Mouse (Mus musculus): ENCODE results near the gene Isy1. TPM values are rescaled to one million over a fixed set of nuclear protein-coding genes. Genes with fewer than 3 reads are reported as not detected.
"Not testable (repeated sequence)": the region's sequence is repeated elsewhere in the genome, so short reads cannot be mapped to it uniquely, and the experiment has no call there.

The Isy1 gene
- polyA plus RNA-seq, 1 experiment from 2014 or later = 69.1 TPM

GRCm38 (mm10) chr6:87779174-87780165 is 59.1 kb downstream of the Isy1 start:
- WGBS = 80% methylated on average over 11 of the region's 11 CpGs
- no peak for DNase-seq (ENCODE audit: low spot score)

GRCm38 (mm10) chr6:87778294-87779173 is 60.1 kb downstream of the Isy1 start:
- 86% methylated on average over 11 of the region's 11 CpGs for WGBS
- Histone ChIP-seq H3K4me3 (no peak overlapping the region), H3K36me3 (no peaks in the 10 kb centered on the region), H3K27ac (replicated peaks) (peak overlapping the region; percentile 52; the same call in 1 of the 2 replicates), H3K4me1 (no peaks in the 10 kb centered on the region), H3K9me3 (replicated peaks) (peaks cover 5% of the 10 kb centered on the region; the same call in 1 of the 2 replicates), H3K27me3 (ENCODE audit: low read depth, poor library complexity, severe bottlenecking) (no peaks in the 10 kb centered on the region)
- DNase-seq (ENCODE audit: low spot score) = no peak

More at GRCm38 (mm10) chr6:87779174-87780165, 59.1 kb downstream of the Isy1 start:
- no peaks in the 10 kb centered on the region for H3K4me1 ChIP-seq
- no peak overlapping the region for H3K4me3 ChIP-seq
- H3K9me3 ChIP-seq (replicated peaks) = peaks cover 5% of the 10 kb centered on the region; the same call in 1 of the 2 replicates
- no peak overlapping the region for H3K27ac ChIP-seq (replicated peaks)
- no peaks in the 10 kb centered on the region for H3K27me3 ChIP-seq (ENCODE audit: low read depth, poor library complexity, severe bottlenecking)
- no peaks in the 10 kb centered on the region for H3K36me3 ChIP-seq

GRCm38 (mm10) chr6:87777842-87778241 is 60.8 kb downstream of the Isy1 start, which contains the start of gene Gp9:
TSS of gene Gp9 (plus strand) at chr6:87778072.
- WGBS = 77% methylated on average over 2 of the region's 2 CpGs

GRCm38 (mm10) chr6:87776663-87777062 is 61.9 kb downstream of the Isy1 start:
- no peaks in the 10 kb centered on the region for H3K4me1 ChIP-seq
- peaks cover 5% of the 10 kb centered on the region; the same call in 1 of the 2 replicates for H3K9me3 ChIP-seq (replicated peaks)
- H3K4me3 ChIP-seq = no peak overlapping the region
- no peaks in the 10 kb centered on the region for H3K36me3 ChIP-seq
- 89% methylated on average over 1 of the region's 1 CpGs for WGBS
- DNase-seq (ENCODE audit: low spot score) = no peak
- H3K27me3 ChIP-seq (ENCODE audit: low read depth, poor library complexity, severe bottlenecking) = no peaks in the 10 kb centered on the region
- 0 out of 2 replicates have a peak overlapping the region, but pooled peaks have one; percentile 33 for H3K27ac ChIP-seq (replicated peaks)

More at GRCm38 (mm10) chr6:87777842-87778241, 60.8 kb downstream of the Isy1 start, which contains the start of gene Gp9:
- no peak for DNase-seq (ENCODE audit: low spot score)
- H3K36me3 ChIP-seq = no peaks in the 10 kb centered on the region
- no peak within 1 kb of the TSS for H3K4me3 ChIP-seq
- H3K27ac ChIP-seq (replicated peaks) = peak within 1 kb of the TSS; percentile 52; the same call in 1 of the 2 replicates
- peaks cover 5% of the 10 kb centered on the region; the same call in 1 of the 2 replicates for H3K9me3 ChIP-seq (replicated peaks)
- no peaks in the 10 kb centered on the region for H3K4me1 ChIP-seq
- H3K27me3 ChIP-seq (ENCODE audit: low read depth, poor library complexity, severe bottlenecking) = no peaks in the 10 kb centered on the region

- 78% methylated on average over 3 of the region's 3 CpGs for WGBS
- H3K27ac ChIP-seq (replicated peaks) = no peak overlapping the region
- H3K9me3 ChIP-seq (replicated peaks) = peaks cover 5% of the 10 kb centered on the region; the same call in 1 of the 2 replicates
- H3K27me3 ChIP-seq (ENCODE audit: low read depth, poor library complexity, severe bottlenecking) = no peaks in the 10 kb centered on the region
- no peak overlapping the region for H3K4me3 ChIP-seq
- H3K36me3 ChIP-seq = no peaks in the 10 kb centered on the region
- DNase-seq (ENCODE audit: low spot score) = no peak
- no peaks in the 10 kb centered on the region for H3K4me1 ChIP-seq
Measured at GRCm38 (mm10) chr6:87775588-87776245, 62.9 kb downstream of the Isy1 start.

GRCm38 (mm10) chr6:87774909-87775308 is 63.7 kb downstream of the Isy1 start:
- Histone ChIP-seq H3K27me3 (ENCODE audit: low read depth, poor library complexity, severe bottlenecking) (no peaks in the 10 kb centered on the region), H3K9me3 (replicated peaks) (peaks cover 5% of the 10 kb centered on the region; the same call in 1 of the 2 replicates), H3K4me3 (no peak overlapping the region), H3K4me1 (no peaks in the 10 kb centered on the region), H3K27ac (replicated peaks) (no peak overlapping the region), H3K36me3 (no peaks in the 10 kb centered on the region)
- 86% methylated on average over 9 of the region's 9 CpGs for WGBS
- no peak for DNase-seq (ENCODE audit: low spot score)

GRCm38 (mm10) chr6:87774466-87774865 is 64.1 kb downstream of the Isy1 start:
- Histone ChIP-seq H3K27me3 (ENCODE audit: low read depth, poor library complexity, severe bottlenecking) (no peaks in the 10 kb centered on the region), H3K4me1 (no peaks in the 10 kb centered on the region), H3K4me3 (no peak overlapping the region), H3K36me3 (no peaks in the 10 kb centered on the region), H3K9me3 (replicated peaks) (peaks cover 5% of the 10 kb centered on the region; the same call in 1 of the 2 replicates), H3K27ac (replicated peaks) (no peak overlapping the region)
- WGBS = 76% methylated on average over 1 of the region's 1 CpGs
- no peak for DNase-seq (ENCODE audit: low spot score)

- H3K9me3 ChIP-seq (replicated peaks) = peaks cover 8% of the 10 kb centered on the region; the same call in 1 of the 2 replicates
Measured at GRCm38 (mm10) chr6:87770626-87771025, 68.0 kb downstream of the Isy1 start.

GRCm38 (mm10) chr6:87764296-87764695 is 74.3 kb downstream of the Isy1 start:
- WGBS = 91% methylated on average over 2 of the region's 2 CpGs
- not testable (repeated sequence) for H3K4me1 ChIP-seq; DNase-seq (ENCODE audit: low spot score); H3K9me3 ChIP-seq (replicated peaks); H3K36me3 ChIP-seq; H3K27me3 ChIP-seq (ENCODE audit: low read depth, poor library complexity, severe bottlenecking); H3K4me3 ChIP-seq; H3K27ac ChIP-seq (replicated peaks)

More at GRCm38 (mm10) chr6:87770626-87771025, 68.0 kb downstream of the Isy1 start:
- no peak for DNase-seq (ENCODE audit: low spot score)
- Histone ChIP-seq H3K27me3 (ENCODE audit: low read depth, poor library complexity, severe bottlenecking) (no peaks in the 10 kb centered on the region), H3K36me3 (no peaks in the 10 kb centered on the region), H3K27ac (replicated peaks) (no peak overlapping the region), H3K4me1 (no peaks in the 10 kb centered on the region), H3K4me3 (no peak overlapping the region)
- WGBS = 56% methylated on average over 8 of the region's 8 CpGs
